In genomic region chr2:152145711-152146110, GRCm38 (mm10) we compare ENCODE assay signal across 1 mouse cellular context.
TF ChIP-seq lines count a peak whose summit lies in the region.

No protein-coding gene starts in this region.

TF ChIP-seq in ES-E14, 5 proteins besides CTCF, POLR2A, EP300 and RAD21:
- TF ChIP-seq MAFK (IDR thresholded peaks at IDR 0.05; ENCODE audit: insufficient read depth, low read depth, low read length) (no peak), ZNF384 (IDR thresholded peaks at IDR 0.05; ENCODE audit: low read depth, low read length) (no peak), ZC3H11A (IDR thresholded peaks at IDR 0.05; ENCODE audit: borderline replicate concordance, low read depth, low read length) (no peak), CHD2 (IDR thresholded peaks at IDR 0.05; ENCODE audit: low read depth, low read length) (no peak), HCFC1 (IDR thresholded peaks at IDR 0.05; ENCODE audit: borderline replicate concordance, insufficient read depth, low read length) (no peak)
TF ChIP-seq in ES-E14: peak in this region for 0.
